Mouse (Mus musculus) kidney, adult 2 months (tissue): Measurements from ENCODE around the gene Mea1. TPM values are rescaled to one million over a fixed set of nuclear protein-coding genes. Genes with fewer than 3 reads are reported as not detected.

Experiments
- DNase-seq: peaks from one replicate; pipeline ENCODE4 v3.0.0; 2021
- H3K27ac ChIP-seq: fragments of 200-500 bp; 2 replicates; pipeline ENCODE4 v1.5.1; 2012; ENCODE audit warnings: low read depth, low read length, control low read depth, inconsistent platforms; ENCODE audit not compliant: insufficient read depth
- H3K27me3 ChIP-seq: fragments of 200-500 bp; replicated peaks from 2 replicates; pipeline ENCODE4 v1.6.1; 2012; ENCODE audit warnings: mild to moderate bottlenecking, moderate library complexity, low read length, inconsistent platforms; ENCODE audit not compliant: control insufficient read depth, insufficient read depth
- H3K36me3 ChIP-seq: fragments of 200-500 bp; 2 replicates; pipeline ENCODE4 v1.6.1; 2012; ENCODE audit warnings: mild to moderate bottlenecking, moderate library complexity, low read length, inconsistent platforms; ENCODE audit not compliant: control insufficient read depth, insufficient read depth
- H3K4me1 ChIP-seq: fragments of 200-500 bp; 2 replicates; pipeline ENCODE4 v1.6.1; 2011; ENCODE audit warnings: low read length; ENCODE audit not compliant: control insufficient read depth, insufficient read depth
- H3K4me3 ChIP-seq: fragments of 200-500 bp; 2 replicates; pipeline ENCODE4 v1.5.1; 2011; ENCODE audit warnings: mild to moderate bottlenecking, low read depth, low read length, control low read depth; ENCODE audit not compliant: insufficient read depth
- CTCF ChIP-seq: fragments of 200-500 bp; conservative IDR thresholded peaks from 2 replicates; pipeline ENCODE4 v1.5.1; 2011; ENCODE audit warnings: low read depth, mild to moderate bottlenecking, control low read depth, low read length, moderate library complexity, mixed read lengths; ENCODE audit not compliant: insufficient read depth, insufficient read length
- POLR2A ChIP-seq: fragments of 200-500 bp; IDR thresholded peaks from one replicate; pipeline ENCODE4 v1.6.1; 2011; ENCODE audit warnings: low read depth, low read length, control low read depth
- WGBS: fragments of 180-500 bp; shearing (Covaris S2); methylation state at CpG from one replicate; pipeline ENCODE4 v1.1.7; 2018; 5-methylcytosine and 5-hydroxymethylcytosine counted together
- polyA plus RNA-seq: library from polyadenylated mRNA; depleted of rRNA; stranded (reverse); fragments of >200 nt; gene quantifications from 2 replicates; pipeline ENCODE4 v1.2.3, GENCODE M21; 2012

The Mea1 gene
- polyA plus RNA-seq, 1 experiment: 99.3 TPM

DNA sequence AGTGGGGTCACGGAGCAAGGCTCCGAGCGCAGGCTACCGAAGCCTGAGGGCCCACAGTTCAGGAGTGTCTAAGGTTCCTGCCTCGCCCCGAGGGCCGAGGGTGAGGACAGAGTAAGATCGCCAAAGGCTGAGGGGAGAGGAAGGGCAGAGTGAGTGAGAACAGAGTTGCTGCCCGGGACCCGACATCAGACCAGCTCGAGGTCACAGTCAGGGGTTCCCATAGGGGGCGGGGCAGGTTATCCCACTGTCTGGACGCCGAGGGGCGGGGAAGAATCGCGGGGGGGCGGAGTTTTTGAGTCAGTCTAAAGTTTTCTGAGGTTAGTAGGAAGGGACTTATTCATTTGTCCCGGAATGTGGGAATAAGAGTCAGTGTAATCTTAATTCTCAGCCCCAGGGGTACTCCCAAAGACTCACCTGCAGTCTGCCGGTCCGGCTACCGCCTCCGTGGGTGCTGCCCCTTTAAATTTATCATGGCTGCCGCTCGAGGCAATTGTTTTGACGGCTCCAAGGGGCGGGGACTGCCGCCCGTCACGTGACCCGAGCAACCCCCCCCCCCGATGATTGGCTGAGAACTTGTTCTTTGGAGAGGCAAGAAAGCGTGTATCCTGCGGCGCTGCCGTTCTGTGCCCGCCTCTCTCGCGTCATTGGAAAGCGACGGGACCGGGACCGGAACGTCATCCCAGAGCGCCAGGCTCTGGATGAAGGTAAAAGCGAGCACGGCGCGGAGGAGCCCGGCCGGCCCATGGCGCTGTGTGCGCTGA is 32.9 kb upstream of the Mea1 start, which contains the start of the genes Klc4 and Mrpl2:
Gene Klc4, minus strand, starts transcription at position 462 of the 761 bp plus-strand sequence.
Gene Mrpl2, plus strand, starts transcription at position 669 of the 761 bp plus-strand sequence.
- Histone ChIP-seq H3K36me3 (peaks cover 3% of the 10 kb centered on the region), H3K27ac (peak within 1 kb of the TSS; percentile 94), H3K4me3 (peak within 1 kb of the TSS; percentile 94), H3K27me3 (no peaks in the 10 kb centered on the region), H3K4me1 (peaks cover 9% of the 10 kb centered on the region; the same call in 1 of the 2 replicates)
- peak; percentile 99 for DNase-seq
- WGBS: 1% methylated on average over 53 of the region's 53 CpGs
- TF ChIP-seq POLR2A (peak; percentile 56), CTCF (no peak)

DNA sequence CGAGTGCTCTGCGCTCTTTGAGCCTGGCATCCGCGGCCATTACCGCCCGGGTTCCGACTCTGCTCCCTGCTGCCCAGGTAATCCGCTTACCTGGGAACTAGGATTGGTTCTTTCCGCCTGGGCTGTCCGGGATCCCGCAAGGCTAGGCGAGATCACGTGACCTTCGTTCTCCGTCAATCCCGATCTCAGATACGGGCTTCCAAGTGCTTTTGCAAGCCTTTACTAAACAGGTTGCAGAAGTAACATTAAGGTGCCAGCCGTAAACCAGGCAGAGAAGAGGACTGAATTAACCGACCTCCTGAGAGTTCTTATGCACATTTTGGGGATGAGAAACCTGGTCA is 32.3 kb upstream of the Mea1 start:
- Histone ChIP-seq H3K4me3 (peak overlapping the region; percentile 94), H3K36me3 (peaks cover 3% of the 10 kb centered on the region), H3K27me3 (no peaks in the 10 kb centered on the region), H3K4me1 (peaks cover 11% of the 10 kb centered on the region), H3K27ac (peak overlapping the region; percentile 94)
- TF ChIP-seq POLR2A (no peak), CTCF (no peak)
- under 1% methylated on average over 19 of the region's 19 CpGs for WGBS
- no peak for DNase-seq

DNA sequence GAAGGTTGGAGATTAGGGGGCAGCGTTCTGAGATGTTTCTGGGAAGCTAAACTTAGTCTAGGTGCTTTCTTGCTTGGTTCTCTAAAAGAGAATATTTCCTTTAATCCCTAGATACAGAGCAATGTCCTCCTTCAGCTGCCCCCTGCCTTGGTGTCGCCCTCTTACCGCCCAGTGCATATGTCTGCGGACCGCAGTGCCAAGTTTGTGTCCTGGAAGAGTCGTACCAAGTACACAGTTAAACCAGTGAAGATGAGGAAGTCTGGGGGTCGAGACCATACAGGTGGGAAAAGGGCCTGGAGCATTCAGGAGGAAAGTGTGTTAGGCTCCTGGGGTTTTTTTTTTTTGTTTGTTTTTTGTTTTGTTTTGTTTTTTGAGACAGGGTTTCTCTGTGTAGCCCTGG is 31.3 kb upstream of the Mea1 start:
- no peak overlapping the region for H3K4me3 ChIP-seq

DNA sequence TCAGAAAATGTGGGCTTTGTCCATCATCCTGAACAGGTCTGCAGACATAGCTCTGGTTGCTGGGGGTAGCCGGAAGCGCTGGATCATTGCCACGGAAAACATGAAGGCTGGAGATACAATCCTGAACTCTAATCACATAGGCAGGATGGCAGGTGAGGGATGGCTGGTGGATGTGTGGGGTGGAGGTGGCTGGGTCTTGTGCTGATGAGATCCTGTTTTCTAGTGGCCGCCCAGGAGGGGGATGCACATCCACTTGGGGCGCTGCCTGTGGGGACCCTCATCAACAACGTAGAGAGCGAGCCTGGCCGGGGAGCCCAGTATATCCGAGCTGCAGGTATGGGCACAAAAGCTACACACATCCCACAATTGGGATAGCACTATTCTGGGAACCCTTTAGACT is 30.2 kb upstream of the Mea1 start:
- TF ChIP-seq POLR2A (no peak), CTCF (no peak)
- Histone ChIP-seq H3K4me3 (no peak overlapping the region), H3K27me3 (no peaks in the 10 kb centered on the region), H3K36me3 (no peaks in the 10 kb centered on the region), H3K27ac (no peak overlapping the region), H3K4me1 (peaks cover 8% of the 10 kb centered on the region)
- 88% methylated on average over 9 of the region's 9 CpGs for WGBS
- no peak for DNase-seq

More for the DNA sequence above, 31.3 kb upstream of the Mea1 start:
- no peak for DNase-seq
- Histone ChIP-seq H3K4me1 (peaks cover 11% of the 10 kb centered on the region), H3K36me3 (no peaks in the 10 kb centered on the region), H3K27ac (no peak overlapping the region), H3K27me3 (no peaks in the 10 kb centered on the region)
- TF ChIP-seq POLR2A (no peak), CTCF (no peak)
- 91% methylated on average over 7 of the region's 7 CpGs for WGBS

DNA sequence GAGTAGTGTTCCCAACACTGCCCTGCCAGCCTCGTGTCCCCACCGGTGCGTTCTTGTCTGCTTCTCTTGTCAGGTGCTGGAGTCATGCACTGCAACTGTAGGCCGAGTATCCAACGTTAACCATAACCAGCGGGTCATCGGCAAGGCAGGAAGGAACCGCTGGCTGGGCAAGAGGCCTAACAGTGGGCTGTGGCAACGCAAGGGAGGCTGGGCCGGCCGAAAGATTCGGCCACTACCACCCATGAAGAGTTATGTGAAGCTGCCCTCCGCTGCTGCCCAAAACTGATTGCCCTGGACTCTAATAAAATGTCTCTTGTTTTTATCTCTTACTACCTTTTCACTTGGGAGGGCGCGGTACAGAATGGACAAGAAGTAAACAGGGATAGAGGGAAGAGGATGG is 28.8 kb upstream of the Mea1 start:
- Histone ChIP-seq H3K36me3 (no peaks in the 10 kb centered on the region), H3K4me1 (peaks cover 2% of the 10 kb centered on the region), H3K4me3 (peak overlapping the region; percentile 42), H3K27me3 (no peaks in the 10 kb centered on the region), H3K27ac (peak overlapping the region; percentile 72)
- no peak for DNase-seq
- WGBS: 15% methylated on average over 15 of the region's 15 CpGs
- TF ChIP-seq POLR2A (no peak), CTCF (no peak)

DNA sequence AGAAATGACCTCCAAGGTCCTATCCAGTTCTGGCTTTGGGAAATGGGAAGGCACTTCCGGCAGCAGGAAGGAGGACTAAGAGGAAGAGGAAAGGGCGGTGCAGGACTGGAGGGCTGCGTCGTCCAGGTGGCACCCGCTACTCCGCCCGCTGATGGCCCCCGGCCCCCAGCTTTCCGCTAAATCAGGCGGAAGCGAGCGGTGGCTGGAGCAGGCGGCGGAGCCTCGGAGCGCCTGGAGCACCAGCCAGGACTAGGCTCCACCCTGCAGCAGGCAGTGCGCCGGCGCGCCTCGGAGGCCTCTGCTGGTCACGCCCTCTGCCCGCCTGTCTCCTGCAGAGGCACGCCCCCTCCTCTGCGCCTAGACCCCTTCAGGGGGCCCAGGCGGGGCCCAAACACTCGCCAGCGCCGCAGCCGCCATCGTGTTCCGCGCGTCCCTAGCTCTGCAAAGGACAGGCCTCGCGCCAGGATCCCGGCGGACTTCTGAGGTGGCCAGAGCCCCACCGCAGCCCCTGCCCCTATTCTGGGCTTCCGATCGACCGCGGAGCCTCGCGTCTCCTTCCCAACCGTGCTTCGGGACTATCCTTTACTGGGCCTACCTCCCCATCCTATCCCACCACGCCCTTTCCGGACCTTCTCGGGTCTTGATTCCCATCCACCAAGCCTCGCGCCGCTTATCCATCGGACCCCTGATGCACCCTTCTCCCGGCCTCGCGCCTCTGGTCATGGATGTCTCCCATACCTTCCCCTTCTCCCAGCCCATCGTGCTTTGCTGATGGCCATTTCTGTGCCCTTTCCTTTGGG is 28.2 kb upstream of the Mea1 start, which contains the start of gene Cul7:
Gene Cul7, plus strand, starts transcription at position 106 of the 800 bp plus-strand sequence.
- Histone ChIP-seq H3K27ac (peak within 1 kb of the TSS; percentile 72), H3K27me3 (no peaks in the 10 kb centered on the region), H3K36me3 (no peaks in the 10 kb centered on the region), H3K4me3 (peak within 1 kb of the TSS; percentile 42), H3K4me1 (peaks cover 2% of the 10 kb centered on the region)
- WGBS: under 1% methylated on average over 58 of the region's 58 CpGs
- DNase-seq: peak; percentile 95
- TF ChIP-seq POLR2A (peak; percentile 28), CTCF (no peak)

DNA sequence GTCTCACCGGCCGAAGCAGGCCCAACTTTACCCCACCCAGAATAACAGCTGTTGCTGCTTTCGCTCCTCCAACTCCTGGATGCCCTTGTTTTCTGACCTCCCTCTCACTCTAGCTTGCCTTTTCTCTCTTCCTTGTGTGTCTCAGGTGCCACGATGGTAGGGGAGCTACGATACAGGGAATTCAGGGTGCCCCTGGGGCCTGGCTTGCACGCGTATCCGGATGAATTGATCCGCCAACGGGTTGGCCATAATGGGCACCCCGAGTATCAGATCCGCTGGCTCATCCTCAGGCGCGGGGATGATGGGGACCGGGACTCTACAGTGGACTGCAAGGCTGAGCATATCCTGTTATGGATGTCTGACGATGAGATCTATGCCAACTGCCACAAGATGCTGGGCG is 27.3 kb upstream of the Mea1 start:
- Histone ChIP-seq H3K4me3 (peak overlapping the region; percentile 42), H3K36me3 (no peaks in the 10 kb centered on the region), H3K27me3 (no peaks in the 10 kb centered on the region), H3K4me1 (peaks cover 2% of the 10 kb centered on the region), H3K27ac (peak overlapping the region; percentile 13; the same call in 1 of the 2 replicates)
- 55% methylated on average over 17 of the region's 17 CpGs for WGBS
- no peak for DNase-seq
- no peak for TF ChIP-seq CTCF
- TF ChIP-seq POLR2A: no peak
